Mouse (Mus musculus) myocyte (in vitro differentiated cells): Measurements from ENCODE around the gene Tas2r143. TPM values are rescaled to one million over a fixed set of nuclear protein-coding genes. Genes with fewer than 3 reads are reported as not detected.

ENCODE experiments used
- H3K27me3 ChIP-seq: one replicate; pipeline ENCODE4 v1.6.1; 2011; ENCODE audit not compliant: control insufficient read depth, insufficient read depth, insufficient read length
- H3K36me3 ChIP-seq: one replicate; pipeline ENCODE4 v1.6.1; 2011; ENCODE audit not compliant: control insufficient read depth, insufficient read depth
- H3K4me2 ChIP-seq: one replicate; pipeline ENCODE4 v1.6.1; 2011; ENCODE audit warnings: low read depth, control low read depth
- H3K4me3 ChIP-seq: one replicate; pipeline ENCODE4 v1.5.1; 2011; ENCODE audit warnings: mild to moderate bottlenecking, control low read depth, moderate library complexity
- H3K79me2 ChIP-seq: one replicate; pipeline ENCODE4 v1.6.1; 2011; ENCODE audit not compliant: control insufficient read depth, insufficient read depth
- H3ac ChIP-seq: one replicate; pipeline ENCODE4 v1.6.1; 2011; ENCODE audit not compliant: control insufficient read depth, insufficient read length
- CEBPB ChIP-seq: IDR thresholded peaks from 2 replicates; pipeline ENCODE4 v1.6.1; 2011; ENCODE audit warnings: mild to moderate bottlenecking, moderate library complexity; ENCODE audit not compliant: poor library complexity, insufficient read depth, severe bottlenecking
- E2F4 ChIP-seq: IDR thresholded peaks from one replicate; pipeline ENCODE4 v1.6.1; 2011; ENCODE audit warnings: mild to moderate bottlenecking, control low read depth, moderate library complexity; ENCODE audit not compliant: insufficient read depth
- MAX ChIP-seq: IDR thresholded peaks from one replicate; pipeline ENCODE4 v1.6.1; 2011; ENCODE audit warnings: low read depth, mild to moderate bottlenecking, control low read depth
- MYOD1 ChIP-seq, 3 experiments: IDR thresholded peaks; one replicate each; pipeline ENCODE4 v1.6.1; 2011; ENCODE audit warnings: control low read depth in 2 of 3, low read depth in 2 of 3, mild to moderate bottlenecking in 2 of 3, moderate library complexity in 1 of 3; ENCODE audit not compliant: insufficient read length in 2 of 3, control insufficient read depth in 1 of 3
- MYOG ChIP-seq, 3 experiments: IDR thresholded peaks; one replicate each; pipeline ENCODE4 v1.6.1; 2011; ENCODE audit warnings: control low read depth in 2 of 3, low read depth in 2 of 3, mild to moderate bottlenecking in 2 of 3; ENCODE audit not compliant: insufficient read length in 2 of 3, control insufficient read depth in 1 of 3, insufficient read depth in 1 of 3
- POLR2A ChIP-seq: IDR thresholded peaks from one replicate; pipeline ENCODE4 v1.6.1; 2011; ENCODE audit warnings: low read depth, mild to moderate bottlenecking, control low read depth, moderate library complexity; ENCODE audit not compliant: insufficient read length
- POLR2AphosphoS2 ChIP-seq: IDR thresholded peaks from one replicate; pipeline ENCODE4 v1.6.1; 2011; ENCODE audit warnings: low read depth, control low read depth; ENCODE audit not compliant: insufficient read length
- REST ChIP-seq: IDR thresholded peaks from one replicate; pipeline ENCODE4 v1.6.1; 2011; ENCODE audit warnings: mild to moderate bottlenecking, control low read depth, moderate library complexity; ENCODE audit not compliant: insufficient read depth, insufficient read length
- SRF ChIP-seq: IDR thresholded peaks from one replicate; pipeline ENCODE4 v1.6.1; 2011; ENCODE audit warnings: low read depth; ENCODE audit not compliant: control insufficient read depth, insufficient read length
- TCF12 ChIP-seq: IDR thresholded peaks from one replicate; pipeline ENCODE4 v1.6.1; 2011; ENCODE audit warnings: mild to moderate bottlenecking, control low read depth; ENCODE audit not compliant: poor library complexity, insufficient read depth, severe bottlenecking
- TCF3 ChIP-seq: IDR thresholded peaks from one replicate; pipeline ENCODE4 v1.6.1; 2011; ENCODE audit warnings: low read depth, control low read depth; ENCODE audit not compliant: insufficient read length
- USF1 ChIP-seq: IDR thresholded peaks from one replicate; pipeline ENCODE4 v1.6.1; 2011; ENCODE audit warnings: low read depth, mild to moderate bottlenecking, control low read depth, moderate library complexity
- polyA plus RNA-seq: library from polyadenylated mRNA; unstranded; fragments of >200 nt; fragmentation: generic; extraction: Trizol; gene quantifications from one replicate; pipeline ENCODE4 v1.2.1, GENCODE M21; 2012; ENCODE audit warnings: missing spikeins

Gene Tas2r143
- polyA plus RNA-seq, 1 experiment = not detected

DNA sequence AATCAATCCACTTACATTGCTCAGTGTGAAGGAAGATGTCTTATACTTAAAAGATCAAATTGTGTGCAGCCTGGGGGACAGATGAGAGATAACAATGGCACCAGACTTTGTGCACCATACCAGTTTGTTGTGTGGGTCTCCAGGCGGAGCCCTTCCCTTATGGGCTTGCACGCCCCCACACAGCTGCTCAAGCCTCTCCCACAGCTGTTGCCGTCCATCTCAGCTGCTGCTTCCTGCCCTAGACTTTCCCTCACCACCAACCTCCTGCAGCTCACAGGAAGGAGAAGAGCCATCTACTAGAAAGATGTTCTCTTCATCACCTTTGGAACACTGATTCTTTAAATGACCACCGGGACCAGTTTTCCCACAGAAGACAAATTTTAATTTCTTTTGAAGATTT is 14.4 kb upstream of the Tas2r143 start:
- Histone ChIP-seq H3K79me2 (no peaks in the 10 kb centered on the region), H3K4me3 (no peak overlapping the region), H3ac (no peak overlapping the region), H3K27me3 (no peaks in the 10 kb centered on the region), H3K4me2 (peak overlapping the region; percentile 52), H3K36me3 (no peaks in the 10 kb centered on the region)
- TF ChIP-seq POLR2AphosphoS2 = peak; percentile 50
- TF ChIP-seq CEBPB = no peak
- TF ChIP-seq REST = no peak
- TF ChIP-seq MYOD1 (IDR thresholded peaks at IDR 0.05; ENCODE audit: control insufficient read depth in 1 of 3, insufficient read length in 2 of 3, low read depth in 2 of 3) = peak; percentile 98 to 100 (median 100)
- no peak for TF ChIP-seq SRF
- peak; percentile 98 for TF ChIP-seq TCF12
- TF ChIP-seq POLR2A = no peak
- TF ChIP-seq MAX = no peak
- no peak for TF ChIP-seq E2F4
- no peak for TF ChIP-seq USF1
- peak; percentile 93 to 100 (median 98) for TF ChIP-seq MYOG (IDR thresholded peaks at IDR 0.05; ENCODE audit: control insufficient read depth in 1 of 3, insufficient read depth in 1 of 3, insufficient read length in 2 of 3, low read depth in 2 of 3)
- TF ChIP-seq TCF3 = peak; percentile 99

DNA sequence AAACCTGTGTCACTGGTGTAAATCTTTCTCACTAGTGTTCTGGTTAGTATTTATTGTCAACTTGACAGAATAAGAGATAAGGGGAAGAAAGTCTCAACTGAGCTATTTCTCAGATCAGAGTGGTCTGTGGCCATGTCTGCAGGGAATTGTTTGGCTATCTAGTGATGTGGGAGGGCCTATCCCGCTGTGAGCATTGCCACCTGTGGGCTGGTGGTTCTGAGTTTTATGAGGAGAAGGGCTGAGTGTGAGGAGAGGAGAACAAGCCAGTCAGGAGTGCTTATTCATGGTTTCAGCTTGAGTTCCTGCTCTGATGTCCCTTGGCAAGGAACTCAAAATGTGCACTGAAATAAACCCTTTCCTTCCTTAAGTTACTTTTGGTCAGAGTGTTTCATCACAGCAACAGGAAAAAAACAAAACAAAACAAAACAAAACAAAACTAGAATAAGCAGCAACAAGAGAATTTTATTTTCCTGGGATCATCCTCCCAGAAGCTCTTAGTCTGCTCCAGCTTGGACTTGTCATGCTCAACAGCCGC is 8.2 kb upstream of the Tas2r143 start:
- H3K36me3 ChIP-seq = no peaks in the 10 kb centered on the region
- H3ac ChIP-seq = no peak overlapping the region
- H3K27me3 ChIP-seq = no peaks in the 10 kb centered on the region
- peak overlapping the region; percentile 56 for H3K4me2 ChIP-seq
- no peak overlapping the region for H3K4me3 ChIP-seq
- H3K79me2 ChIP-seq = no peaks in the 10 kb centered on the region
- peak in 2 of 3 experiments; percentile 25 to 47 for TF ChIP-seq MYOD1 (IDR thresholded peaks at IDR 0.05; ENCODE audit: control insufficient read depth in 1 of 3, insufficient read length in 2 of 3, low read depth in 2 of 3)
- no peak for TF ChIP-seq CEBPB
- TF ChIP-seq POLR2AphosphoS2 = no peak

DNA sequence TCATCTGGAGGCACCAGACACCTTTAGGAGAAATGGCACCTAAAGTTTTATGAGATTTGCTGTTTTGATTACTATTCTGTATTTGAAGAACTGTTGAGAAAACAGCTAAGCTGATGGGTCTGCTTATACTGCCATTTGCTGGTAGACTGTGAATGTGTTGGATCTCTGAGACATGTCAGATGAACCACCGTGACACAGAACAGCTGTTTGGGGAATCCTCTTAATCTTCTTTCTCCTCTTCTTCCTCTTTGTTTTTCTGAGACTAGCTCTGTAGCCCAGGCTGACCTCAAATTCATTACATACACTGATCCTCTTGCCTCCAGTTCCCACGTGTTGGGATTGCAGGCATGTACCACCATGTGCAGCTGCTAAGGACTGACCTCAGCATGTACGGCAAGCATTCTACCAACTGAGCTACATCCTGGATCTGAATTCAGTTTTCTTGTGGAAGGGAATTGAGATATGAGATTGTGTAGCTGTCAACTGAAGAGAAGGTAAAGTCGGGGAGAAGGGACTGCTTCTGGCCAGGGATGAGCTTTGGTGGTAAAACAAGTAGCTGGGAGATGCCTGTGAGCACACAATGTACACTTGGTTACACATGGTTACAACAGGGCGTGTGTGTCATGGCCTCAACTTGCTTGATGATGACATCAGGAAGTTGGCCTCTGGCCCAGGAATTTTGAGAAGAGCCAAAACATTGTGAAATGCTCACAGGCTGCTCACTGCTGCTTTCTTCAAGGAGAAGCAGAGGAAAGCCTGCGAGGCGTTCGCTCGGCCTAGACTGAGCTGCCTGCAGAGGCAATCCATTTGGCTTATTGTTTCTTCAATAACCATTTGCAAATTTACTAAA is 3.9 kb upstream of the Tas2r143 start:
- Histone ChIP-seq H3K36me3 (no peaks in the 10 kb centered on the region), H3K4me2 (peak overlapping the region; percentile 66), H3K4me3 (no peak overlapping the region), H3K79me2 (no peaks in the 10 kb centered on the region), H3ac (no peak overlapping the region), H3K27me3 (no peaks in the 10 kb centered on the region)
- TF ChIP-seq E2F4 = no peak
- no peak for TF ChIP-seq SRF
- peak; percentile 3 to 49 (median 32) for TF ChIP-seq MYOD1 (IDR thresholded peaks at IDR 0.05; ENCODE audit: control insufficient read depth in 1 of 3, insufficient read length in 2 of 3, low read depth in 2 of 3)
- peak in 2 of 3 experiments; percentile 53 to 63 for TF ChIP-seq MYOG (IDR thresholded peaks at IDR 0.05; ENCODE audit: control insufficient read depth in 1 of 3, insufficient read depth in 1 of 3, insufficient read length in 2 of 3, low read depth in 2 of 3)
- peak; percentile 29 for TF ChIP-seq POLR2A
- TF ChIP-seq MAX = no peak
- no peak for TF ChIP-seq REST
- TF ChIP-seq TCF12 = no peak
- peak; percentile 64 for TF ChIP-seq POLR2AphosphoS2
- no peak for TF ChIP-seq USF1
- no peak for TF ChIP-seq TCF3
- TF ChIP-seq CEBPB = peak; percentile 99

DNA sequence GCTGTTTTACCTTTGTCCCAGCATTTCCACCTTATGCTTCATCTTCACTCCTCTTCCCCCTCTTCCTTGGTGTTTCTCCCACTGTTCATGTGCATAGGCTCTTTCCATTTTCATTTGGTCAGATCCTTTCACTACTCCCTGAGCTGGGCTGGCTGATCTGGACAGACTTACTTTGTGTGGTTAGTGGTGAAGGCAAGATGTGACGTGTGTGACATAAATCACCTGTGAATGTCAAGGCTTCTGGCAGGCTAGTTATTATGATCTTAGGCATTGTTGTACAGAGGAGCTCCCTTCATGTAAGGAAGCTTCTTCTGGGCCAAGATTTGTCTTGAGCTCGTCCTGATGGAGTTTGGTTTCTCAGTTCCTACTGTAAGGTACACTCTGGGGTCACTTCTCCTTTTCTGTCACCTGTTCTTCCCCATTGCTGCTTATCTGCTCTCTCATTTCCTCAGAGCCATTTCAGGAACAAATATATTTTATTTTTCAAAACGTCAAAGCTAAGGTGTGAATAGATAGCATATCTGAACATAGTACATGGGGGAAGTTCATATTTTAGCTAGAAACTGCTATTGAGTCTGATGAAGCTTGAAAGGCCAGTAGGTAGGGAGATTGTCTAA is 2.9 kb upstream of the Tas2r143 start:
- Histone ChIP-seq H3K4me3 (no peak overlapping the region), H3K36me3 (no peaks in the 10 kb centered on the region), H3K27me3 (no peaks in the 10 kb centered on the region), H3K79me2 (no peaks in the 10 kb centered on the region), H3ac (no peak overlapping the region), H3K4me2 (peak overlapping the region; percentile 66)
- TF ChIP-seq SRF = no peak
- TF ChIP-seq REST = no peak
- no peak for TF ChIP-seq USF1
- no peak for TF ChIP-seq CEBPB
- no peak for TF ChIP-seq TCF3
- no peak for TF ChIP-seq E2F4
- no peak for TF ChIP-seq TCF12
- TF ChIP-seq MYOD1 (IDR thresholded peaks at IDR 0.05; ENCODE audit: control insufficient read depth in 1 of 3, insufficient read length in 2 of 3, low read depth in 2 of 3) = no peak
- no peak for TF ChIP-seq POLR2AphosphoS2
- no peak for TF ChIP-seq MYOG (IDR thresholded peaks at IDR 0.05; ENCODE audit: control insufficient read depth in 1 of 3, insufficient read depth in 1 of 3, insufficient read length in 2 of 3, low read depth in 2 of 3)
- no peak for TF ChIP-seq POLR2A
- no peak for TF ChIP-seq MAX
